Mouse (Mus musculus): ENCODE results near the gene Ccl3. TPM values are rescaled to one million over a fixed set of nuclear protein-coding genes. Genes with fewer than 3 reads are reported as not detected.

The Ccl3 gene
- not detected for polyA plus RNA-seq (2017; shearing (Covaris generic))

GRCm38 (mm10) chr11:83649305-83649841, at the start of gene Ccl3:
Gene Ccl3, minus strand, starts transcription at chr11:83649355.

GRCm38 (mm10) chr11:83662204-83662603, 13.0 kb upstream of the Ccl3 start, which contains the start of gene Ccl4:
Gene Ccl4, plus strand, starts transcription at chr11:83662584.

GRCm38 (mm10) chr11:83645521-83645920, 3.6 kb downstream of the Ccl3 start, which contains the start of gene Rpl9-ps1:
Gene Rpl9-ps1, minus strand, starts transcription at chr11:83645621.

Other genes starting within 250 kb of the Ccl3 start
- not detected for gene Rasl10b, start 240.2 kb downstream of the Ccl3 start, polyA plus RNA-seq (2017; shearing (Covaris generic))
- not detected for gene Gas2l2, start 219.9 kb downstream of the Ccl3 start, polyA plus RNA-seq (2017; shearing (Covaris generic))
- 0.87 TPM for gene 1700020L24Rik, start 211.7 kb downstream of the Ccl3 start, polyA plus RNA-seq (2017; shearing (Covaris generic))
- gene Mmp28, start 186.3 kb downstream of the Ccl3 start, polyA plus RNA-seq (2017; shearing (Covaris generic)) = not detected
- 22.8 TPM for gene Taf15, start 176.3 kb downstream of the Ccl3 start, polyA plus RNA-seq (2017; shearing (Covaris generic))
- not detected for gene Heatr9, start 127.2 kb downstream of the Ccl3 start, polyA plus RNA-seq (2017; shearing (Covaris generic))
- gene Ccl5, start 118.8 kb downstream of the Ccl3 start, polyA plus RNA-seq (2017; shearing (Covaris generic)) = 1.4 TPM
- gene Ccl9, start 70.7 kb downstream of the Ccl3 start, polyA plus RNA-seq (2017; shearing (Covaris generic)) = not detected
- not detected for gene Ccl6, start 56.3 kb downstream of the Ccl3 start, polyA plus RNA-seq (2017; shearing (Covaris generic))
- not detected for gene Rpl9-ps1, start 3.7 kb downstream of the Ccl3 start, polyA plus RNA-seq (2017; shearing (Covaris generic))
- not detected for gene Ccl4, start 13.2 kb upstream of the Ccl3 start, polyA plus RNA-seq (2017; shearing (Covaris generic))
- not detected for gene Wfdc17, start 54.6 kb upstream of the Ccl3 start, polyA plus RNA-seq (2017; shearing (Covaris generic))
- not detected for gene Wfdc18, start 59.7 kb upstream of the Ccl3 start, polyA plus RNA-seq (2017; shearing (Covaris generic))
- not detected for gene Wfdc21, start 97.6 kb upstream of the Ccl3 start, polyA plus RNA-seq (2017; shearing (Covaris generic))
- 32.1 TPM for gene Heatr6, start 104.3 kb upstream of the Ccl3 start, polyA plus RNA-seq (2017; shearing (Covaris generic))
- gene Hnf1b, start 200.7 kb upstream of the Ccl3 start, polyA plus RNA-seq (2017; shearing (Covaris generic)) = not detected